Mouse (Mus musculus) testis, adult 2 months (tissue): ENCODE measurements around the gene Cdon.

Experiments
- CTCF ChIP-seq: fragments of 200-500 bp; IDR thresholded peaks from 2 replicates; pipeline ENCODE4 v1.5.1; 2012; ENCODE audit warnings: low read depth, mild to moderate bottlenecking, inconsistent platforms, low read length, moderate library complexity; ENCODE audit not compliant: control insufficient read depth, insufficient read depth, insufficient replicate concordance
- POLR2A ChIP-seq: fragments of 200-500 bp; IDR thresholded peaks from 2 replicates; pipeline ENCODE4 v1.6.1; 2012; ENCODE audit warnings: low read depth, mild to moderate bottlenecking, inconsistent platforms, low read length, moderate library complexity; ENCODE audit not compliant: control insufficient read depth

- TF ChIP-seq CTCF (no peak), POLR2A (no peak)
Measured at GRCm38 (mm10) chr9:35541488-35541887, 120.6 kb downstream of the Cdon start.
